Comparison of ENCODE assay signal across 17 mouse cellular contexts in genomic region chr11:5799621-5800490, GRCm38 (mm10). TPM values are rescaled to one million over a fixed set of nuclear protein-coding genes. Genes with fewer than 3 reads are reported as not detected.
A peak's percentile ranks its signal among the peaks of the same experiment; 100 is the strongest.
DNase-seq lines count a peak whose midpoint lies in the region; ATAC-seq lines count a peak whose summit lies in the region.
"Had no signal": no experiment of that assay in that cellular context is flagged by ENCODE, and none has a peak within 500 bp of the region (broad histone marks: within the 10 kb centered on the region; RNA-seq: fewer than 3 reads in every experiment).

No protein-coding gene starts in this region.

- no peak for ATAC-seq in heart, embryonic 15.5 days (replicated peaks; ENCODE audit: insufficient number of reproducible peaks, insufficient read depth, low FRiP score, low read depth)
- ATAC-seq: Patski had no signal

- no peak overlapping the region for H3K9ac ChIP-seq in heart, embryonic 15.5 days
- H3K9ac ChIP-seq: limb, embryonic 13.5 days; neural tube, embryonic 12.5 days had no signal

- peak; percentile 44 for DNase-seq in adrenal gland, postnatal 14 days
- no peak for DNase-seq in adrenal gland, adult 8-10 months
- no peak for DNase-seq in heart, postnatal 14 days
- peak; percentile 49 for DNase-seq in gastrocnemius, postnatal 25 days
- peak; percentile 85 for DNase-seq in lung, postnatal 25 days (ENCODE audit: low spot score)
- no peak for DNase-seq in cerebellum, postnatal 10 days
- no peak for DNase-seq in T-cell, adult 2 months (ENCODE audit: low spot score)
- DNase-seq: cerebellum, postnatal 36 days; kidney, postnatal 25 days; thymus, postnatal 25 days had no signal

- H3K4me3 ChIP-seq in heart, embryonic 15.5 days = no peak overlapping the region
- H3K4me3 ChIP-seq: left cerebral cortex, adult 2 months; limb, embryonic 13.5 days; neural tube, embryonic 12.5 days had no signal

- no peaks in the 10 kb centered on the region for H3K9me3 ChIP-seq in heart, embryonic 15.5 days (replicated peaks)
- H3K9me3 ChIP-seq: limb, embryonic 13.5 days; neural tube, embryonic 12.5 days had no signal

- WGBS in heart, embryonic 15.5 days = 62% methylated on average over 17 of the region's 17 CpGs

- intact Hi-C loops in heart, postnatal 14 days (cut with DNase I) = loop anchor here (5.0 kb wide), 1 partner anchor 87 kb away; no protein-coding TSS in a partner anchor

- no peak overlapping the region for H3K4me2 ChIP-seq in heart, embryonic 15.5 days
- H3K4me2 ChIP-seq: limb, embryonic 13.5 days; midbrain, embryonic 11.5 days; neural tube, embryonic 12.5 days had no signal

- H3K27ac ChIP-seq in heart, embryonic 15.5 days = peak overlapping the region; percentile 91; the same call in 1 of the 2 replicates
- H3K27ac ChIP-seq: left cerebral cortex, adult 2 months; limb, embryonic 13.5 days; neural tube, embryonic 12.5 days had no signal

- peaks cover 53% of the 10 kb centered on the region for H3K36me3 ChIP-seq in heart, embryonic 15.5 days

- H3K4me1 ChIP-seq in heart, embryonic 15.5 days (replicated peaks) = peaks cover 57% of the 10 kb centered on the region
- H3K4me1 ChIP-seq: neural tube, embryonic 12.5 days had no signal

- H3K27me3 ChIP-seq in heart, embryonic 15.5 days = no peaks in the 10 kb centered on the region
- H3K27me3 ChIP-seq: limb, embryonic 13.5 days; neural tube, embryonic 12.5 days; Patski had no signal

RNA-seq across cellular contexts. Expression of gene Pgam2, which starts 3.7 kb away (rescaled TPM):
- total RNA-seq in adrenal gland, postnatal 14 days (2021) = not detected in 2 replicates
- total RNA-seq in adrenal gland, adult 8-10 months (2022) = not detected
- 876 and 993 TPM in 2 replicates for polyA plus RNA-seq in heart, embryonic 15.5 days (2015; fragmentation: Nextera tagmentation; extraction: Ambion mirVana)
- total RNA-seq in heart, postnatal 14 days (2021) = 100 to 1,000 TPM; 796 to 815 TPM
- total RNA-seq in gastrocnemius, postnatal 25 days (2021) = 1,000 to 10,000 TPM; 3,395 to 3,606 TPM
- total RNA-seq: hematopoietic stem cell, adult 5-6 weeks had no signal

RNA-seq across cellular contexts. Expression of gene Dbnl, which starts 11.6 kb away (rescaled TPM):
- 51.7 and 62.9 TPM in 2 replicates for total RNA-seq in adrenal gland, postnatal 14 days (2021)
- total RNA-seq in adrenal gland, adult 8-10 months (2022) = 10 to 100 TPM; 70.7 to 98.8 (median 74.0) TPM
- 64.4 and 82.3 TPM in 2 replicates for polyA plus RNA-seq in heart, embryonic 15.5 days (2015; fragmentation: Nextera tagmentation; extraction: Ambion mirVana)
- 10 to 100 TPM; 27.3 to 30.5 TPM for total RNA-seq in heart, postnatal 14 days (2021)
- total RNA-seq in gastrocnemius, postnatal 25 days (2021) = 10 to 100 TPM; 11.7 to 14.8 TPM

RNA-seq across cellular contexts. Expression of gene Urgcp, which starts 37.7 kb away (rescaled TPM):
- total RNA-seq in adrenal gland, postnatal 14 days (2021) = 56.0 and 56.9 TPM in 2 replicates
- 10 to 100 TPM; 63.6 to 83.8 (median 65.6) TPM for total RNA-seq in adrenal gland, adult 8-10 months (2022)
- polyA plus RNA-seq in heart, embryonic 15.5 days (2015; fragmentation: Nextera tagmentation; extraction: Ambion mirVana) = 32.8 and 34.0 TPM in 2 replicates
- total RNA-seq in heart, postnatal 14 days (2021) = 10 to 100 TPM; 55.6 to 66.5 TPM
- 10 to 100 TPM; 39.0 to 41.3 TPM for total RNA-seq in gastrocnemius, postnatal 25 days (2021)

RNA-seq across cellular contexts. Expression of gene Polm, which starts 38.0 kb away (rescaled TPM):
- total RNA-seq in adrenal gland, postnatal 14 days (2021) = 8.4 and 11.9 TPM in 2 replicates
- 10 to 100 TPM in 2 of 4 experiments, 1 to 10 TPM in 2; 8.0 to 14.7 (median 11.5) TPM for total RNA-seq in adrenal gland, adult 8-10 months (2022)
- 6.0 and 7.6 TPM in 2 replicates for polyA plus RNA-seq in heart, embryonic 15.5 days (2015; fragmentation: Nextera tagmentation; extraction: Ambion mirVana)
- 1 to 10 TPM; 4.2 to 5.0 TPM for total RNA-seq in heart, postnatal 14 days (2021)
- 1 to 10 TPM; 1.8 to 2.8 TPM for total RNA-seq in gastrocnemius, postnatal 25 days (2021)

Comparison
In these comparisons a context has a peak if more than half of its experiments do, and no peak if none do; other contexts are left out.
1. DNase-seq: peak in adrenal gland, postnatal 14 days (single experiment), gastrocnemius, postnatal 25 days (single experiment) and lung, postnatal 25 days (single experiment); none in adrenal gland, adult 8-10 months (single experiment), heart, postnatal 14 days (0 of 2), cerebellum, postnatal 10 days (0 of 2) and T-cell, adult 2 months (single experiment).
2. RNA of gene Pgam2, which starts 3.7 kb away (total RNA-seq): 3,395 to 3,606 TPM in gastrocnemius, postnatal 25 days and 796 to 815 TPM in heart, postnatal 14 days; not detected in adrenal gland, postnatal 14 days and not detected in adrenal gland, adult 8-10 months; every median in the first group is over 100 times any median in the second.